Mouse (Mus musculus) ES-E14 (cell line): ENCODE measurements around the gene Rfx4.

Experiments
- CHD2 ChIP-seq: IDR thresholded peaks from 2 replicates; pipeline ENCODE4 v1.6.1; 2014; ENCODE audit warnings: mild to moderate bottlenecking, low read depth, low read length, inconsistent platforms
- MAFK ChIP-seq: IDR thresholded peaks from 2 replicates; pipeline ENCODE4 v1.6.1; 2014; ENCODE audit warnings: mild to moderate bottlenecking, low read depth, low read length, inconsistent platforms; ENCODE audit not compliant: insufficient read depth

DNA sequence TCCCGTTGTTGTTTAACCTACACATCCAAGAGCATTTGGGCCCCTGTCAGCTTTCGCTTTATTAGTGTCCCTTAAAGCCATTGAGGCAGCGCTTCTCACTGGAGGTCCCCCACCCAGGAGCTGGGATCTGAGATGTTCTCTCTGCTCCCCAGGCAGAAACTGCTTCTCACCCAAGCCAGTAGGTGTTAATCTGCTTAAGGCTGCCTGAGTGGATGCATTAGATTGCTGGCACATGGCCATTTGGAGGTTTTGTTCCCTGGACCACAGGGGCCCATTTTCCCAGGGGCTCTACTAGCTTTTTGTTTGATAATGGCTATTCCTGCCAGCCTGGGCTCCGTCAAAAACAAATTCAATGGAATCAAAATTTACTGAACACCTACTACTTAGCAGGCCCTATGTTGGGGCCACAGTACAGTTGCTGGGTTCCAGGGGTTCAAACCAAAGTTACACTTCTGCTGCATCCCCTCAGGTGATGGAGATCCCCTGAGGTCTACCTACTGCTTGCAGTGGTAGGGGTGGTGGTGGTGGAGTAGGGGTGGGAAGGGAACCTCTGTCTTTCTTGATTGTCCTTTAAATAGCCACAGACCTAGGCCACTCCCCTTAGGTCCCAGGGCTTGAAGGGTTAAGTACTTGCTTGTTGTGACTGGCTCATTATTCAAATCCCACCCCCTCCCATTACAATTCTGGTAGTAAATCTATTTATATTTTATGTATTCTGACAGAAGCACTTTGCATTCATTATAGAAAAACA, 133.4 kb downstream of the Rfx4 start:
- TF ChIP-seq MAFK, result no peak
- no peak for TF ChIP-seq CHD2
